Mouse (Mus musculus): ENCODE measurements at regions not wholly inside any gene's neighbourhood (a gene's known extent, or its start where the extent isn't known, plus 50 kb on each side); places are given as distances from the start of the nearest gene placed in this dataset.

- H3K27me3 ChIP-seq (replicated peaks; ENCODE audit: control insufficient read depth, insufficient read depth, low read length), result no peaks in the 10 kb centered on the region
- no peaks in the 10 kb centered on the region for H3K36me3 ChIP-seq (ENCODE audit: control insufficient read depth, insufficient read depth)
- H3K9me3 ChIP-seq (ENCODE audit: control insufficient read depth, low read length), result no peaks in the 10 kb centered on the region
- H3K27ac ChIP-seq (ENCODE audit: low read length), result no peak overlapping the region
- no peak overlapping the region for H3K9ac ChIP-seq (replicated peaks; ENCODE audit: low read depth, low read length)
- WGBS, result 49% methylated on average over 5 of the region's 5 CpGs
- ATAC-seq, result no peak
- no peaks in the 10 kb centered on the region for H3K4me1 ChIP-seq (replicated peaks; ENCODE audit: control insufficient read depth, insufficient read depth, low read length)
- H3K4me3 ChIP-seq (replicated peaks; ENCODE audit: low read length), result no peak overlapping the region
- H3K4me2 ChIP-seq (ENCODE audit: low read length), result no peak overlapping the region
These were observed 186.8 kb upstream of the Spred2 start for GRCm38 (mm10) chr11:19737331-19737730.

GRCm38 (mm10) chr11:19737807-19738206, 186.4 kb upstream of the Spred2 start:
- Histone ChIP-seq H3K4me3 (replicated peaks; ENCODE audit: low read length) (no peak overlapping the region), H3K9me3 (ENCODE audit: control insufficient read depth, low read length) (no peaks in the 10 kb centered on the region), H3K4me1 (replicated peaks; ENCODE audit: control insufficient read depth, insufficient read depth, low read length) (no peaks in the 10 kb centered on the region), H3K4me2 (ENCODE audit: low read length) (no peak overlapping the region), H3K27me3 (replicated peaks; ENCODE audit: control insufficient read depth, insufficient read depth, low read length) (no peaks in the 10 kb centered on the region), H3K27ac (ENCODE audit: low read length) (no peak overlapping the region), H3K9ac (replicated peaks; ENCODE audit: low read depth, low read length) (no peak overlapping the region), H3K36me3 (ENCODE audit: control insufficient read depth, insufficient read depth) (no peaks in the 10 kb centered on the region)
- ATAC-seq, result no peak
- WGBS, result 77% methylated on average over 5 of the region's 5 CpGs

GRCm38 (mm10) chr11:19739527-19740151, 184.5 kb upstream of the Spred2 start:
- Histone ChIP-seq H3K4me2 (ENCODE audit: low read length) (no peak overlapping the region), H3K4me3 (replicated peaks; ENCODE audit: low read length) (no peak overlapping the region), H3K27ac (ENCODE audit: low read length) (no peak overlapping the region), H3K9ac (replicated peaks; ENCODE audit: low read depth, low read length) (no peak overlapping the region), H3K4me1 (replicated peaks; ENCODE audit: control insufficient read depth, insufficient read depth, low read length) (no peaks in the 10 kb centered on the region), H3K36me3 (ENCODE audit: control insufficient read depth, insufficient read depth) (no peaks in the 10 kb centered on the region), H3K27me3 (replicated peaks; ENCODE audit: control insufficient read depth, insufficient read depth, low read length) (no peaks in the 10 kb centered on the region), H3K9me3 (ENCODE audit: control insufficient read depth, low read length) (no peaks in the 10 kb centered on the region)
- 35% methylated on average over 9 of the region's 9 CpGs for WGBS
- no peak for ATAC-seq

- no peak overlapping the region for H3K27ac ChIP-seq (ENCODE audit: low read length)
- H3K4me1 ChIP-seq (replicated peaks; ENCODE audit: control insufficient read depth, insufficient read depth, low read length), result no peaks in the 10 kb centered on the region
- ATAC-seq, result no peak
- H3K9me3 ChIP-seq (ENCODE audit: control insufficient read depth, low read length), result no peaks in the 10 kb centered on the region
- no peak overlapping the region for H3K4me3 ChIP-seq (replicated peaks; ENCODE audit: low read length)
- H3K4me2 ChIP-seq (ENCODE audit: low read length), result no peak overlapping the region
- H3K9ac ChIP-seq (replicated peaks; ENCODE audit: low read depth, low read length), result no peak overlapping the region
- H3K27me3 ChIP-seq (replicated peaks; ENCODE audit: control insufficient read depth, insufficient read depth, low read length), result no peaks in the 10 kb centered on the region
- H3K36me3 ChIP-seq (ENCODE audit: control insufficient read depth, insufficient read depth), result no peaks in the 10 kb centered on the region
- 91% methylated on average over 3 of the region's 3 CpGs for WGBS
These were observed 183.6 kb upstream of the Spred2 start for GRCm38 (mm10) chr11:19740562-19740961.

GRCm38 (mm10) chr11:19747097-19747972, 176.8 kb upstream of the Spred2 start:
- WGBS, result 47% methylated on average over 11 of the region's 11 CpGs
- H3K4me1 ChIP-seq (replicated peaks; ENCODE audit: control insufficient read depth, insufficient read depth, low read length), result no peaks in the 10 kb centered on the region
- no peak overlapping the region for H3K4me2 ChIP-seq (ENCODE audit: low read length)
- H3K27me3 ChIP-seq (replicated peaks; ENCODE audit: control insufficient read depth, insufficient read depth, low read length), result no peaks in the 10 kb centered on the region
- H3K9me3 ChIP-seq (ENCODE audit: control insufficient read depth, low read length), result no peaks in the 10 kb centered on the region
- H3K4me3 ChIP-seq (replicated peaks; ENCODE audit: low read length), result no peak overlapping the region
- H3K36me3 ChIP-seq (ENCODE audit: control insufficient read depth, insufficient read depth), result no peaks in the 10 kb centered on the region
- ATAC-seq, result no peak
- no peak overlapping the region for H3K27ac ChIP-seq (ENCODE audit: low read length)
- H3K9ac ChIP-seq (replicated peaks; ENCODE audit: low read depth, low read length), result no peak overlapping the region

GRCm38 (mm10) chr11:19747973-19748559, 176.1 kb upstream of the Spred2 start:
- H3K36me3 ChIP-seq (ENCODE audit: control insufficient read depth, insufficient read depth), result no peaks in the 10 kb centered on the region
- no peaks in the 10 kb centered on the region for H3K4me1 ChIP-seq (replicated peaks; ENCODE audit: control insufficient read depth, insufficient read depth, low read length)
- H3K27ac ChIP-seq (ENCODE audit: low read length), result no peak overlapping the region
- WGBS, result 45% methylated on average over 14 of the region's 14 CpGs
- no peak overlapping the region for H3K4me3 ChIP-seq (replicated peaks; ENCODE audit: low read length)
- H3K27me3 ChIP-seq (replicated peaks; ENCODE audit: control insufficient read depth, insufficient read depth, low read length), result no peaks in the 10 kb centered on the region
- no peak overlapping the region for H3K4me2 ChIP-seq (ENCODE audit: low read length)
- no peak for ATAC-seq
- H3K9ac ChIP-seq (replicated peaks; ENCODE audit: low read depth, low read length), result no peak overlapping the region
- H3K9me3 ChIP-seq (ENCODE audit: control insufficient read depth, low read length), result no peaks in the 10 kb centered on the region; the same call in 1 of the 2 replicates

- Histone ChIP-seq H3K4me3 (replicated peaks; ENCODE audit: low read length) (no peak overlapping the region), H3K4me2 (ENCODE audit: low read length) (no peak overlapping the region), H3K27me3 (replicated peaks; ENCODE audit: control insufficient read depth, insufficient read depth, low read length) (peaks cover 7% of the 10 kb centered on the region; the same call in 1 of the 2 replicates), H3K36me3 (ENCODE audit: control insufficient read depth, insufficient read depth) (no peaks in the 10 kb centered on the region), H3K4me1 (replicated peaks; ENCODE audit: control insufficient read depth, insufficient read depth, low read length) (no peaks in the 10 kb centered on the region), H3K9ac (replicated peaks; ENCODE audit: low read depth, low read length) (no peak overlapping the region), H3K9me3 (ENCODE audit: control insufficient read depth, low read length) (no peaks in the 10 kb centered on the region), H3K27ac (ENCODE audit: low read length) (no peak overlapping the region)
- ATAC-seq, result no peak
- WGBS, result 82% methylated on average over 4 of the region's 4 CpGs
These were observed 165.3 kb upstream of the Spred2 start for GRCm38 (mm10) chr11:19758892-19759291.

GRCm38 (mm10) chr11:19760861-19761693, 163.1 kb upstream of the Spred2 start:
- H3K9ac ChIP-seq (replicated peaks; ENCODE audit: low read depth, low read length), result no peak overlapping the region
- no peak overlapping the region for H3K27ac ChIP-seq (ENCODE audit: low read length)
- H3K4me1 ChIP-seq (replicated peaks; ENCODE audit: control insufficient read depth, insufficient read depth, low read length), result peaks cover 6% of the 10 kb centered on the region
- no peaks in the 10 kb centered on the region for H3K9me3 ChIP-seq (ENCODE audit: control insufficient read depth, low read length)
- 13% methylated on average over 16 of the region's 16 CpGs for WGBS
- H3K4me3 ChIP-seq (replicated peaks; ENCODE audit: low read length), result no peak overlapping the region
- no peaks in the 10 kb centered on the region for H3K36me3 ChIP-seq (ENCODE audit: control insufficient read depth, insufficient read depth)
- peak overlapping the region; percentile 23 for H3K4me2 ChIP-seq (ENCODE audit: low read length)
- ATAC-seq, result peak; percentile 21; the same call in 1 of the 2 replicates
- peaks cover 7% of the 10 kb centered on the region; the same call in 1 of the 2 replicates for H3K27me3 ChIP-seq (replicated peaks; ENCODE audit: control insufficient read depth, insufficient read depth, low read length)

GRCm38 (mm10) chr11:19761694-19761976, 162.5 kb upstream of the Spred2 start:
- 37% methylated on average over 4 of the region's 4 CpGs for WGBS
- Histone ChIP-seq H3K9me3 (ENCODE audit: control insufficient read depth, low read length) (no peaks in the 10 kb centered on the region), H3K4me3 (replicated peaks; ENCODE audit: low read length) (no peak overlapping the region), H3K4me1 (replicated peaks; ENCODE audit: control insufficient read depth, insufficient read depth, low read length) (peaks cover 6% of the 10 kb centered on the region), H3K27me3 (replicated peaks; ENCODE audit: control insufficient read depth, insufficient read depth, low read length) (peaks cover 7% of the 10 kb centered on the region; the same call in 1 of the 2 replicates), H3K9ac (replicated peaks; ENCODE audit: low read depth, low read length) (no peak overlapping the region), H3K27ac (ENCODE audit: low read length) (no peak overlapping the region), H3K4me2 (ENCODE audit: low read length) (no peak overlapping the region), H3K36me3 (ENCODE audit: control insufficient read depth, insufficient read depth) (no peaks in the 10 kb centered on the region)
- peak; percentile 24 for ATAC-seq
